Mouse (Mus musculus) gastrocnemius, adult 18-20 months (tissue): Measurements from ENCODE around the gene Scrn2. TPM values are rescaled to one million over a fixed set of nuclear protein-coding genes. Genes with fewer than 3 reads are reported as not detected.

Source experiments
- DNase-seq: peaks from one replicate; pipeline ENCODE4 v3.0.0; 2021; ENCODE audit warnings: low spot score
- total RNA-seq, 2 experiments: library from RNA; stranded (reverse); gene quantifications; 2 replicates each; pipeline ENCODE4 v1.2.3; 2021

Scrn2 gene
- total RNA-seq, 2 experiments from 2014 or later = 13.1 to 13.2 TPM

DNA sequence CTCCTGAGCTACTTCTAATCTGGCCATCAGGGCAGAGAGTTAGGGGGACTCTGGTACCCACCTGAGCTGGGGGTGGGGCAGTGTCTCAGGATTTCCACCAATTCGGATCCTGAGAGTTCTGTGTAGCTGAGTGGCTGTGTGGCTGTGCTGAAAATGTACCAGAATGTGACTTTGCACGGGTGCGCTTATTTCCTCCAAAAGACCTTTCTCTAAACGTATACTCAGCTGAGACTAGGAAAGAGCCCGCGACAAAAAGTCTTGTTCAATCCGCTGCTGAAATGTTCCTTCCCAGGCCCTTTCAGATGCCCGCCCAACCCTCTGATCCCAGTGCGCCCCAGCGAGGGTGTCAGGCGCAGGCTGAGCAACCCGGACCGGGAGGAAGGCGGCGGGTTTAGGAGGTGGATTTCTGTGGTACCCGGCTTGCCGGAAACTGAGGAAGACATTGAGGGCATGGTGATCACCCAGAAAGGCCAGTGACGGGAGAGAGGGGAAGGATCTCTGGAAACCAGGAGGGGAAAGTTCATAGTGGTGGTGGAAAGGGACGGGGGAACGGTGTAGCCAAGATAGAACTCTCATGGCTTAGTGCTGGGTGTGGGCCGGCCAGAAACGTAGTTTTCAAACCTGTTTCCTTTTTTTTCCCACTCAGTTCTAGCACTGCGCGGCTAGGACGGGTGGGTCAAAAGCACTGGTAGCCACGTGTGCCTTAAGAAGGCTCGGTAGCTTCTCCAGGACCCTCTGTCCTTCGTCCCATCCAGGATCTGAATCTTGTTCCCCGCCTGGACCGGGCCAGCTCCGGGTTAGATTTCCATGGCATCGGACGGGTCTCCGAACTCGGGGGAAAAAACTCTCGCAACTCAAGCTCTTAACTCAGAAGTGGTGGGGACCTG, 11.8 kb upstream of the Scrn2 start:
- no peak for DNase-seq

DNA sequence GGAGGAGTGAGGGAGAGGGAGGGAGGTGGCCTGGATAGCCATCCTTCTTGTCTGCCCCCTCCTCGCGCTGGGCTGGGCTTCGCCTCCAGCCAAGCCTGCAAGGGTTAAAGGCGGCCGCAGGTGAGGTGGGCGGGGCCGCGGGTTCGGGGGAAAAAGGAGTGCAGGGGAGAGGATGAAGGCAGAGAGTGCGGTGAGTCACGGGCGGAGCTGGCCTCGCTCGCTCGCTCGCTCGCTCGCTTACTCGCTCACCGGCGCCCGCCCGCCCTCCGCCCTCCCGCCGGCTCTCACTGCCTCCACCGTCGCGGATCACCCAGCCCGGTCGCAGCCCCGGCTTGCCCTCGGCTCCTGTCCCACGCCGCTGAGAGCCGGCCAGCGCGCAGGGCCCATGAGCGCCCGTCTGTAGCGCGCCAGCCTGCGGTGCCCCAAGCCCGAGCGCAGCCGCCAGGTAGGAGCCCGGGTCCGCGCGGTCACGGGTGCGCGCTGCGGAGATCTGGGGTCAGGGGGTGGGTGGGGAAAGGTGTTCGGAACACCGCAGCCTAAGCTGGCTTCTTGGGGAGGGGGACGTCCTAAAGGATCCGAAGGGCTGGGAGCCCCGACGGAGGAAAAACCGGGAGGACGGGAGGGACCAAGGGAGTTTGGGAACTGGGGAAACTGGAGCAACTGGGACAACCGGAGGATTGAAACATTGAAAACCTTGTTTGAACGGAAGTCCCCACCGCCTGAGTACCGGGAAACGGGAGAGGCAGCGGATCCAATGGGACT, 11.0 kb upstream of the Scrn2 start:
- DNase-seq = no peak

DNA sequence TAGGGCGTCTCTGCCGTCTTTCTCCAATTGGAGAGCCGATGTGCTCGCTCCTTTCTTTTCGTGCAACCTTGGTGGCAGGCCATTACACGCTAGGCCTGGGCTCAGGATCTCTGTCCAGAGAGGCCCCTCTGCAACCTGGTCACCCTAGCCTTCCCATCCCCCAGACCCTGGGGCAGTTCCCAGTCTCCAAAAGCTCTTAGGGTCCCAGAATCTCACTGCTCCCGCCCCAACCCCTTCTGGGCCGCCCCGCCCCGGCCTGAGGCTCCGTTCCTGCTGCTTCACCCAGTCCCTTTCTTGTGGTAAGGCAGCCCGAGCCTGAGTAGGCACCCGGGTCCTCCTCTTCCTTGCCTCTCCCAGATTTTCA, 10.4 kb upstream of the Scrn2 start:
- DNase-seq = no peak

DNA sequence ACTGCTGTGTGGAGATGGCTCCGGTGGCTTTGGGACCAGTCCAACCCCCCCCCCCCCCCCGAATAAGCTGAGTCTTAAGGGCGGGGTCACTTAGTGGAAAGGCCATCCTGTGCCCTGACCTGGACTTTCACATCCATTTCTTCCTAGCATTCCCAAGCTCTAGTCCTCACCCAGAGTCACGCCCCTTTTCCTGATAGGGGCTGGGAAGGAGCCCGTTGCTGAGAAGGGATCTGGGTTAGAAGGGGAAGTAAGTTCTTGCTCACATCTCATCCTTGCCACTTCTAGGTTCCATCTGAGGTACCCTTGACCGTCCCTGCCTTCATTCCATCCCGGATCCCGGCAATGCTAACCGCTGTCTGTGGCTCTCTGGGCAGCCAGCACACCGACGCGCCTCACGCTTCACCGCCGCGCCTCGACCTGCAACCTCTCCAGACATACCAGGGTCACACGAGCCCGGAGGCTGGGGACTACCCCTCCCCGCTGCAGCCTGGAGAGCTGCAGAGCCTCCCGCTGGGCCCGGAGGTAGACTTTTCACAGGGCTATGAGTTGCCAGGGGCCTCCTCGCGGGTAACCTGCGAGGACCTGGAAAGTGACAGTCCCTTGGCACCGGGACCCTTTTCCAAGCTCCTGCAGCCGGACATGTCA, 8.5 kb upstream of the Scrn2 start:
- no peak for DNase-seq

DNA sequence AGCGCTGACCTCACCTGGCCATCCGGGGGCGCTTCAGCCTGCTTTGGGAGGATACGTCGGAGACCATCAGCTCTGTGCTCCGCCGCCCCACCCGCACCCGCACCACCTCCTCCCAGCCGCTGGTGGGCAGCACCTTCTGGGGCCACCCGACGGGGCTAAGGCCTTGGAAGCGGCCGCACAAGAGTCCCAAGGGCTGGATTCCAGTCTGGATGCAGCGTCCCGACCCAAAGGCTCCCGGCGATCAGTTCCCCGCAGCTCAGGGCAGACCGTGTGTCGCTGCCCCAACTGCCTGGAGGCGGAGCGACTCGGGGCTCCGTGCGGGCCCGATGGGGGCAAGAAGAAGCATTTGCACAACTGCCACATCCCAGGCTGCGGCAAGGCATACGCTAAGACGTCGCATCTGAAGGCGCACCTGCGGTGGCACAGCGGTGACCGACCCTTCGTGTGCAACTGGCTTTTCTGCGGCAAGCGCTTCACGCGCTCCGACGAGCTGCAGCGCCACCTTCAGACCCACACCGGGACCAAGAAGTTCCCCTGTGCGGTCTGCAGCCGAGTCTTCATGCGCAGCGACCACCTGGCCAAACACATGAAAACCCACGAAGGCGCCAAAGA, 7.8 kb upstream of the Scrn2 start:
- DNase-seq = peak; percentile 73

DNA sequence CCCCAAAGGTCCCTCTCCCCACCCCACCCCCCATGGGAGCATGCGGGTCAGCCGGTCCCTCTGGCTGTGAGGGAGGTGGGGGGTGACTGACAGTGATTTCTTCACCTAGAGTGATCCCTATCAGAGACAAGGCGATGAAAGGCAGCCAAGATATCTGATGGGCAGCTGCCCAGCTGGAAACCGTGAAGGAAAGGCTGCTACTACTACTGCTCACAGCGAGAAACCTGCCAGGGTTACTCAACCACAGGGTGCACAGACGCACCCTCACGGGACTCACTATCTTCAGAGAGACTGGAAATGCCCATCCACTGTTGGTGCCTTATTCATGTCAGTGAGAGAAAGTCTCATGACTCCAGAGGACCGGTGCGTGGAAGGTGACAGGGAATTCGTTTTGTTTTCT, 4.8 kb upstream of the Scrn2 start:
- no peak for DNase-seq

DNA sequence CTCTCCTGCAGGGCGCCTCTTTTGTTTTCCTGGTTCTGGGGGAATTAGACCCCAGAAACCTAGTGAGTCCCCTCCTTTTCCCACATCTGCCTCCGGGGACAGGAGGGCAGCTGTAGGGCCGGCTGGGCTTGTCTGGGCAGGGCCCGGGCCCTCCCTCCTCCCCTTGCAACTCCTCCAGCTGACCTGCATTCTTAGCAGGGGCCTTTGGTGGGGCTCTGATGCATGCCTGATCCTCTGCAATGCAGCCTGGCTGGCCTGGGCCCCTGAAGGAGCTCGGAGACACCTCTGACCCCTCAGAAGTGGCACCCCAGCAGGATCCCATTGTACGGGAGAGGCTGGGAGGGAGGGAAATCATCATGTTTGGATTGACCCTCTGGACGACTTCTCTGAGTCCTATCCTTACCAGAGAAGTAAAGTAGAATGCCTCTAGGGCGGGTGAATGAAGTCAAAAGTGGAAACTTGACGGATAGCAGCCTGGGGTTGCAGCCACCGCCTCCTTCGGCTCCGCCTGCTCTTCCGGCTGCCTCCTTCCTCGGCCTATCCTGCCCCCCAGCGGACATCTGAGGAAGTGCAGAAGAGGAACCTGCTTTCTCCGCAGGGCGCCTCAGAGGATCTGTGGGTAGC, 3.9 kb upstream of the Scrn2 start:
- DNase-seq = peak; percentile 92

DNA sequence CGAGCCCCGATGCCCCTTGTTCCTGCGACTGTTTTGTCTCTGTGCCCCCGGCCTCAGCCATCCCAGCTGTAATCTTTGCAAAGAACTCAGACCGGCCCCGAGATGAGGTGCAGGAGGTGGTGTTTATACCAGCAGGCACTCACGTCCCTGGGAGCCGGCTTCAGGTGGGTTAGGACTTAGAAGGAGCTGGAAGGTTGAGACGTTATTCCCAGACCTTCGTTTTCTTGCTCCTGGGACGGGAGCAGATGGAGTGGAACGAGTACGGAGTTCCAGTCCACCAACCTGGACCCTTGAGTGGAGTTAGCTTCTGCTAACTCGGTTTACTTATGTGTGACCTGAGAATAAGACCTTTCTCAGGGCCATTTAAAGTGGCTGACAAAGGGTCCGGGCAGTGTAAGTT, 688 bp downstream of the Scrn2 start:
- no peak for DNase-seq

DNA sequence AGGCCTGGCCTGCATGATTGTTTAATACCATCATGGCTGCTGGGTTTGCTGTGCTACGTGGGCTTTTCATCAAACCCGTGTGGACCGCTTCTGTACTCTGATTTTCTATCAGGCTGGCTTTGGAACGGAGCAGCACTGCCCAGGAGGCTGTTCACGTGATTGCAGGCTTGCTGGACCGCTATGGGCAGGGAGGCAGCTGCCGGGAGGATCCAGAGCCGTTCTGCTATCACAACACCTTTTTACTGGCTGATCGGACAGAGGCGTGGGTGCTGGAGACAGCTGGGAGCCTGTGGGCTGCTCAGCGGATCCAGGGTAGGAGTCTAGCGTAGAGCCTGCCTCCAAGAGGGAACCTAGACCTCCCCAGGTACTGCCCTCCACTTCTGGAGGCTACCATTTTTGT, 2.2 kb downstream of the Scrn2 start:
- DNase-seq = no peak

DNA sequence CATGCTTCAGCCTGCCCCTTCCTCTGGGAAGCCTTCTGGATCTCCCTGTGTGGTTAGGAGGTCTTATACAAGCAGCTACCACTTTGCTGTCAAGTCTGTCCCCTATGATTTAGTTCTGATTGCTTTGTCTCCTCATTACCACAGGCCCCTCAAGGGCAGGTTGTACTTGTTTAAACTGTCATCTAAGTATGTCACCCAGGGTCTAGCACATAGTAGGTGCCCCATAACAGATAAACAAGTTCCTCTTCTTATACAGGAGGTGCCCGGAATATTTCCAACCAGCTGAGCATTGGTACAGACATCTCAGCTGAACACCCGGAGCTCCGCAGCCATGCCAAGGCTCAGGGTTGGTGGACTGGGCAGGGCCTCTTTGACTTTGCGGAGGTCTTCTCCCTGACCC, 2.8 kb downstream of the Scrn2 start:
- DNase-seq = no peak

DNA sequence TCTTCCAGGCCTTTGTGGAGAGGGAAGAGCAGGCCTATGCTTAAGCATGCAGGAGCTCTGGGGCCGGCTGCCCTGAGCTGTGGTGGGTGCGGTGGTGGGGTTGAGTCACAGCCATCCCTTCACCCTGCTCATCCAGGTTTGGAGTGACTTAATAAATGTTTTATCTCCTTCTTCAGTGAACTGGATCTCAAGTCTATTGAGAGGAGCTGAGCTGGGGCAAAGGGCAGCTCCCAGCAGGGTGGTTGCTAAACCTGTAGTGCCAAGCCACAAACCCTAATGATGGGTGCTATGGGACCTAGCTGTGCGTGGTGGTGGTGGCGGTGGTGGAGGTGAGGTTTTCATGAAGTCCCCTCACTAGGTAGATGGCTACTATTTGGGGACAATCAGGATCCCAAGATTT, 4.0 kb downstream of the Scrn2 start:
- no peak for DNase-seq

DNA sequence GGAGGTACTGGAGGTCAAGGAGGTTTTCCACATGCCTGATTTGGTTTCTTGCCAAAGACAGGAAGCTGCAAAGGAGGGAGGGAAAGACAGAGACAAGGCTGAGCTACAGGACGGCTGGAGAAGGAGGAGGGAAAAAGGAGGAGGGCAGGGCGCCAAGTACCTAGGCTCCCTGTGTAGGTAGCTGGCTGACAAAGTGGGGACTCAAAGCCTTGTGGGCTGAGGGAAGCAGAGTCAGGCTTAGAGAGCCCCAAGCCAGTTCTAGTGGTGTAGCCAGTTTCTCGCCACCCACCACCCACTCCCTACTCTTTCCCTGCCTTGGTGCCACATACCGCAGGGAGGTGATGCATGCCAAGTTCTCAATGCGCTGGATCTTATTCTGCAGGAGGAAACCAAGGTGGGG, 6.4 kb downstream of the Scrn2 start:
- DNase-seq = no peak

DNA sequence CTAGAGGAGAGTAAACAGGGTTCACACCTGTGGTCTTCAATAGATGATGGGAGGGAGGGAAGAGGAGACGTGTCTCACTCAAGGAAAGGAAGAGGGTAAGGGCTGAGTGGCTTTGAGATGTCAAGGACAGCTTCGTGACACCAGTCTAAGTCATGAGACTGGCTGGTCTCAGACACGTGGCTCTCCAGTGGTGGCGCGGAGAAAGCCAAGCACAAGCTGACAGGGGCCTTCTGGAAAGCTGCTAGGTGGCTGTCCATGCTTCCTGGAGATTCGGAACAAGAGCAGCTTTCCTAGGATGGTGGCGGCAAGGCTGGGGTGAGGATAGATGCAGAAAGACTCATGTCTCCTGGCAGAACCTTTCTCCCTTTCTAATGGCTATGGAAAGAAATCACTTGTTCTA, 9.1 kb downstream of the Scrn2 start:
- no peak for DNase-seq

DNA sequence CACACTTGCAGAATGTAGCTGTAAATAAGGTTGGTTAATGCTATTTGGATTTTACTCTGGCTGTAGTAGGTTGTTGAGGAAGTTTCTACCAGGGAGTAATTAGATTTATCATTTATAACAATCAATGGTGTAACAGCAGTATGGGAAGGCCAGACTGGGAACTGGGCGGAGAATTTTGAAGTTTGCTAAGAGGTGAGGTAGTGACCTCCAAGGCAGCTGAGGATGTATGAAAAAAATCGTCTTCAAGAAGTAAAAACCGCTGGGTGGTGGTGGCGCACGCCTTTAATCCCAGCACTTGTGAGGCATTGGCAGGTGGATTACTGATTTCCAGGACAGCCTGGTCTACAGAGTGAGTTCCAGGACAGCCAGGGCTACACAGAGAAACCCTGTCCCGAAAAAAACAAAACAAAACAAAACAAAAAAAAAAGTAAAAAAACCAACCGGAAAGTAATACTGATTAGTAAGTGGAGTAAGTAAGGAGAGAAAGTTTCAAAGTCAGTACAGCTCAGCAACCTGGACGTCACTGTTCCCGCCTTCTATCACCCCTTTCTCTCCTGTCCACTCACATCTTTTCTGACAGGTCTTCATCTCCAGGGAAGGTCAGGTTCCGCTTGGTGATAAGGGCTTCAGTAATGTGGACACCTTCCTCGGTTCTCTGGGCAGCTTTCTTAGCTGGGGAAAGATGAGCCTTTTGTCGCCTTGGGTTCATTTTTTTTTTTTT, 10.7 kb downstream of the Scrn2 start:
- no peak for DNase-seq

DNA sequence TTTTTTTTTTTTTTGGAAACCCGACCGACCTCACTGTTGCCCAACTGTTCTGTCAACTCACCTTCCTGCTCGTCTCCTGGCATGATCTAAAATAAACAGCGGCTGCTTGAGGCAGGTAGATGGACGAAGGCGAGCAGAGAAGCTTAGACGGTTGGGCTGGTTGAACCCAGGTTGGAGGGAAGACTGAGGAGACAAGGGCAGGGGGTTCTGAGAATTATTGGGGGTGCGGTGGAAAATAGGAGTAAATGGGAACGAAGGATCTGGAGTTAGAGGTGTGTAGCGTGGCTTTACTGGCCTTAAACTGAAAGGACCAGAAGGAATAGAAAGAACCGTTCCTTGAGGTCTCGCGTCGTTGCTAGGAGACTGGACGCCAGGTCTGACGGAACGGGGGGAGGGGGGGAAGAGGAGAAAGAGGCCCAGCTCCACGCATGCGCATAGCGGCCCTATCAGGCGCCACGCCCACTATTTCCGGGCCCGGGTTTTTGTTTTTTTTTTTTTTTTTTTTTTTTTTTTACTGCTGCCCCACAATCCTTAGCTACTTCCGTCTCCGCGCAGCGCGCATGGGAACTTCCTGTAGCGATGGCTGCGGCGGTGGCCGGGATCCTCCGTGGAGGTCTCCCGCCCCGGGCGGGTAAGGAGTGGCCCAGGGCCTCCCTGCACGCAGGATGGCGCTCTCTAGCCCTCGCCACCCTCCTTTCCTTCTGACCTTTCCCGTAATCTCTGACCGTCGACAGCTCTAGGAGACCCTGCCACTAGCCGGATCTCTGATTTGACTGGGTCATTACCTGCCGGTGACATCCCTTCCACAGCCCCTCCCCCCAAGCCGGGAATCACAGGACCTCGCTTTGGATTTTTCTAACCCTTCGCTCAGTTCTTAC, 11.5 kb downstream of the Scrn2 start, which contains the start of the genes Lrrc46 and Mrpl10:
Lrrc46 (minus strand) TSS at position 386 of the 878 bp plus-strand sequence.
Mrpl10 (plus strand) TSS at position 539 of the 878 bp plus-strand sequence.
- peak; percentile 88 for DNase-seq

DNA sequence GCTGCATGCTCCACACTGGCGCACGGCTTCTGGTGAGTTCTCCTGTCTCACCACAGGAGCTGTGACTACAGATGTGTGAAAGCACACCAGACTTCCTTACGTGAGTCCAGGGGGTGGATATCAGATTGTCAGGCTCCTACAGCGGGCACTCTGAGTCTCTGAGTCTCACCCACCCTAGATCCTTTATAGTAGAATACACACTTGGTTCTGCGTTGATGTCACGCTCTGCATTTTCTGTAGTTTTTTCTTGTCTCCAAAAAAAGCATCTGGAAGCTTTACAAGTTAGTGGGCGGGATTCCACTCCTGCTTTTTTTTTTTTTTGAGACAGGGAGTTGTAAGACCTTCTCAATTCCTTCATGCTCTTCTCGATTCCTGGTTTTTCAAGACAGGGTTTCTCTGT, 15.2 kb downstream of the Scrn2 start:
- no peak for DNase-seq

DNA sequence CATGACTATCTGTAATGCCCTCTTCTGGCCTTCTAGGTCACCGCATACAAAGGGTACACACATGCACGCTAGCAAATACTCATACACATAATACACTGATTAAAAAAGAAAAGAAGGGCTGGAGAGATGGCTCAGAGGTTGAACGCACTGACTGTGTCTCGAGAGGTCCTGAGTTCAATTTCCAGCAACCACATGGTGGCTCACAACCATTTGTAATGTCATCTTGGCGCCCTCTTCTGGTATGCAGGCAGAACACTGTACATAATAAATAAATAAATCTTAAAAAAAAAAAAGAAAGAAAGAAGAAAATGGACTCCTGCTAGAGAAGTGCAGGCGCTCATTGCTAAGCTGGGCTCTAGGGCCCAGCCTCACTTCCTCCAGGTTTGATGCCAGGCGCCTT, 16.1 kb downstream of the Scrn2 start:
- DNase-seq = no peak

DNA sequence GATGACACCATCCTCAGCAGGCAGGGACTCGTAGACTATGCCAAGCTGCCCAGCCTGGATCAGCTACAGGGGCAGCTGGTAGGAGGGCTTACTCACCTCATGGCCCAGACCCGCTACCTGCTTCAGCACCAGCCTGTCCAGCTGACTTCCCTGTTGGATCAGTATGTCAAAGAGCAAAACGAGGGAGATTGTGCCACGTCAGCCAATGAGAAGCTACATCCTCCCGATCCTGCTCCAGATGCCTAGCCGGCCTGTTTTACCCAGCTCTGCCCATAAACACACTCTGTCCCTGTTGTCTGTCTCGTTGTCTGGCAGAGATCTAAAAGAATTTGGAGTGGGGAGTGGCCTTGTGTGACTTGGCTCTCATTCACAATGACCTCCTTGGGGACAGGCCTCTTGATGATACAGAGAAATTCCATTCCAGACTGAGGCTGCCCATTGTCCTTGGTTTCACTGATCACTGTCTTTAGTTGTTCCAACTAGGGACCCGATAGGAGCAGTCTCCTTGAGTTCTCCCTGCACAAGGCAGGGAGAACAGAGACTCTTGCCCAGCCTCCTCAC, 18.4 kb downstream of the Scrn2 start:
- DNase-seq = no peak

DNA sequence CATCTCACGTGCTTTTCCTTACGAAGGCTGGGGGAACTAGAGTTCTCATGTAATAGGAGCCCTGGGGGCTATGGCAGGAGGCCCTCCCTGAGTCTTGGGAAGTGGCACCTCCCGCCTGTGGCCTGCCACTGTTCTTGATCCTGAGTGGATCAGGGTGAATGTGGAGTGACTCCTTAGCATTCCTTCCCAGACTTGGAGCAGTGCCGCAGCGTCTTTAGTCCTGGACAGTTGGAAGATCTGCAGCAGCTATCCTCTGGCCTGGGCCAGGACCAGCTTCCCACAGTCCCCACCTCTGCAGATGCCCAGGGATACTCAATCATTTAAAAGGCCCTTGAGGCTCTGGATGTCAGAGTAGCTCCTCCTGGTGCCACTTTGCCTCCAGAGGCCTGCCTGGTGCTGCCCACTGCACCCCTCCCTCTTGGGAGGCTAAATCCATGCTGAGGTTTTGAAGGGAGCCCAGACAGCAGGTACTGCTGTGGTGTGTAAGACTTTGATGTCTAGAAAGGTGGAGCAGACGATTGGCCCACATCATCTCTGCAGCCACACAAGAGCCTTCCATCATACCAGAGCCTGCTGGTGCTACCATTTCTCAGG, 19.9 kb downstream of the Scrn2 start:
- no peak for DNase-seq
